Mouse (Mus musculus) hindbrain, embryonic 11.5 days (tissue): ENCODE data around the gene Mapkap1. TPM values are rescaled to one million over a fixed set of nuclear protein-coding genes. Genes with fewer than 3 reads are reported as not detected.

Source experiments
- ATAC-seq: fragments of 200-750 bp; cut with Nextera tagmentation; 2 replicates; pipeline ENCODE4 v1.8.0; 2017; ENCODE audit warnings: mild to moderate bottlenecking, moderate TSS enrichment, moderate library complexity; ENCODE audit not compliant: low FRiP score
- DNase-seq: peaks from one replicate; pipeline ENCODE4 v3.0.0-alpha.2; 2015; ENCODE audit warnings: low spot score
- H3K27ac ChIP-seq: fragments of 300-500 bp; sonication (generic); 2 replicates; pipeline ENCODE4 v1.5.1; 2014; ENCODE audit warnings: mild to moderate bottlenecking, low read depth, low read length
- H3K27me3 ChIP-seq: fragments of 300-500 bp; sonication (generic); 2 replicates; pipeline ENCODE4 v1.6.1; 2014; ENCODE audit warnings: mild to moderate bottlenecking, low read length, moderate library complexity, mixed read lengths; ENCODE audit not compliant: control insufficient read depth, insufficient read depth
- H3K36me3 ChIP-seq: fragments of 300-500 bp; sonication (generic); 2 replicates; pipeline ENCODE4 v1.6.1; 2014; ENCODE audit warnings: mild to moderate bottlenecking, low read length, moderate library complexity, mixed read lengths; ENCODE audit not compliant: control insufficient read depth, insufficient read depth
- H3K4me1 ChIP-seq: fragments of 300-500 bp; sonication (generic); replicated peaks from 2 replicates; pipeline ENCODE4 v1.6.1; 2014; ENCODE audit warnings: low read length, mixed read lengths; ENCODE audit not compliant: control insufficient read depth, insufficient read depth
- H3K4me2 ChIP-seq: fragments of 300-500 bp; sonication (generic); replicated peaks from 2 replicates; pipeline ENCODE4 v1.6.1; 2014; ENCODE audit warnings: mild to moderate bottlenecking, low read depth, low read length
- H3K4me3 ChIP-seq: fragments of 300-500 bp; sonication (generic); 2 replicates; pipeline ENCODE4 v1.5.1; 2014; ENCODE audit warnings: low read depth, low read length
- H3K9ac ChIP-seq: fragments of 300-500 bp; sonication (generic); 2 replicates; pipeline ENCODE4 v1.6.1; 2014; ENCODE audit warnings: low read depth, low read length
- H3K9me3 ChIP-seq: fragments of 300-500 bp; sonication (generic); 2 replicates; pipeline ENCODE4 v1.6.1; 2016; ENCODE audit warnings: low read length; ENCODE audit not compliant: control insufficient read depth
- WGBS: fragments of 180-500 bp; shearing (Covaris S2); extraction: QIAGEN DNeasy Blood & Tissue Kit; methylation state at CpG from one replicate; pipeline ENCODE4 v1.1.7; 2014; 5-methylcytosine and 5-hydroxymethylcytosine counted together
- polyA plus RNA-seq: library from polyadenylated mRNA; unstranded; fragments of >200 nt; fragmentation: Nextera tagmentation; extraction: Ambion mirVana; gene quantifications from 2 replicates; pipeline ENCODE4 v1.2.1, GENCODE M21; 2014

Mapkap1 gene
- polyA plus RNA-seq, 1 experiment from 2014 or later, result 101 TPM

- no peaks in the 10 kb centered on the region for H3K9me3 ChIP-seq
- ATAC-seq (no peak), DNase-seq (no peak)
- peaks cover 15% of the 10 kb centered on the region for H3K4me1 ChIP-seq
- H3K36me3 ChIP-seq, result no peaks in the 10 kb centered on the region
- no peaks in the 10 kb centered on the region for H3K27me3 ChIP-seq
- no peak overlapping the region for H3K27ac ChIP-seq
- no peak overlapping the region for H3K4me3 ChIP-seq
- H3K4me2 ChIP-seq, result no peak overlapping the region
- H3K9ac ChIP-seq, result no peak overlapping the region
- WGBS, result 64% methylated on average over 5 of the region's 5 CpGs
These were observed 193.2 kb downstream of the Mapkap1 start for GRCm38 (mm10) chr2:34599606-34600255.

- H3K27ac ChIP-seq, result peak overlapping the region; percentile 64
- no peak for ATAC-seq
- no peaks in the 10 kb centered on the region for H3K9me3 ChIP-seq
- WGBS, result 14% methylated on average over 7 of the region's 7 CpGs
- no peaks in the 10 kb centered on the region for H3K27me3 ChIP-seq
- H3K36me3 ChIP-seq, result no peaks in the 10 kb centered on the region
- no peak overlapping the region for H3K4me2 ChIP-seq
- no peak for DNase-seq
- H3K9ac ChIP-seq, result no peak overlapping the region
- H3K4me3 ChIP-seq, result no peak overlapping the region
- peaks cover 15% of the 10 kb centered on the region for H3K4me1 ChIP-seq
These were observed 194.2 kb downstream of the Mapkap1 start for GRCm38 (mm10) chr2:34600734-34601133.

GRCm38 (mm10) chr2:34602111-34602541 is 195.6 kb downstream of the Mapkap1 start:
- DNase-seq (peak; percentile 55), ATAC-seq (peak; percentile 79)
- Histone ChIP-seq H3K4me2 (no peak overlapping the region), H3K4me3 (no peak overlapping the region), H3K36me3 (no peaks in the 10 kb centered on the region), H3K4me1 (peaks cover 15% of the 10 kb centered on the region), H3K9ac (no peak overlapping the region), H3K27me3 (no peaks in the 10 kb centered on the region), H3K27ac (peak overlapping the region; percentile 64), H3K9me3 (no peaks in the 10 kb centered on the region)
- WGBS, result 12% methylated on average over 8 of the region's 8 CpGs

- Histone ChIP-seq H3K27me3 (no peaks in the 10 kb centered on the region), H3K9me3 (no peaks in the 10 kb centered on the region), H3K4me1 (peaks cover 15% of the 10 kb centered on the region), H3K36me3 (no peaks in the 10 kb centered on the region), H3K27ac (peak overlapping the region; percentile 80), H3K9ac (no peak overlapping the region), H3K4me2 (no peak overlapping the region), H3K4me3 (no peak overlapping the region)
- ATAC-seq (no peak), DNase-seq (no peak)
- WGBS, result 51% methylated on average over 3 of the region's 3 CpGs
These were observed 196.3 kb downstream of the Mapkap1 start for GRCm38 (mm10) chr2:34602896-34603295.

- ATAC-seq, result 0 out of 2 replicates have a peak, but pooled peaks have one; percentile 70
- H3K9ac ChIP-seq, result no peak overlapping the region
- H3K4me3 ChIP-seq, result no peak overlapping the region
- peak overlapping the region; percentile 56 for H3K27ac ChIP-seq
- peaks cover 15% of the 10 kb centered on the region for H3K4me1 ChIP-seq
- H3K27me3 ChIP-seq, result no peaks in the 10 kb centered on the region
- H3K36me3 ChIP-seq, result no peaks in the 10 kb centered on the region
- H3K9me3 ChIP-seq, result no peaks in the 10 kb centered on the region
- peak; percentile 53 for DNase-seq
- H3K4me2 ChIP-seq, result no peak overlapping the region
- WGBS, result 33% methylated on average over 14 of the region's 14 CpGs
These were observed 197.2 kb downstream of the Mapkap1 start for GRCm38 (mm10) chr2:34603653-34604214.

GRCm38 (mm10) chr2:34605040-34605439 is 198.5 kb downstream of the Mapkap1 start:
- WGBS, result 61% methylated on average over 3 of the region's 3 CpGs
- Histone ChIP-seq H3K36me3 (no peaks in the 10 kb centered on the region), H3K4me3 (no peak overlapping the region), H3K4me1 (peaks cover 15% of the 10 kb centered on the region), H3K27ac (no peak overlapping the region), H3K9ac (no peak overlapping the region), H3K27me3 (no peaks in the 10 kb centered on the region), H3K9me3 (no peaks in the 10 kb centered on the region), H3K4me2 (no peak overlapping the region)
- ATAC-seq (no peak), DNase-seq (no peak)

- Histone ChIP-seq H3K27ac (no peak overlapping the region), H3K27me3 (no peaks in the 10 kb centered on the region), H3K36me3 (no peaks in the 10 kb centered on the region), H3K4me1 (peaks cover 4% of the 10 kb centered on the region), H3K4me2 (no peak overlapping the region), H3K9ac (no peak overlapping the region), H3K4me3 (no peak overlapping the region), H3K9me3 (no peaks in the 10 kb centered on the region)
- ATAC-seq, result no peak
- WGBS, result 37% methylated on average over 3 of the region's 3 CpGs
- DNase-seq, result no peak
These were observed 202.3 kb downstream of the Mapkap1 start for GRCm38 (mm10) chr2:34608917-34609316.

- Histone ChIP-seq H3K9me3 (no peaks in the 10 kb centered on the region), H3K9ac (no peak overlapping the region), H3K36me3 (no peaks in the 10 kb centered on the region), H3K27me3 (no peaks in the 10 kb centered on the region), H3K4me2 (no peak overlapping the region), H3K4me1 (no peaks in the 10 kb centered on the region), H3K27ac (no peak overlapping the region), H3K4me3 (no peak overlapping the region)
- DNase-seq, result no peak
- WGBS, result 88% methylated on average over 4 of the region's 4 CpGs
- ATAC-seq, result no peak
These were observed 202.9 kb downstream of the Mapkap1 start for GRCm38 (mm10) chr2:34609516-34609915.

- no peak overlapping the region for H3K4me2 ChIP-seq
- WGBS, result 82% methylated on average over 10 of the region's 10 CpGs
- H3K9ac ChIP-seq, result no peak overlapping the region
- H3K4me1 ChIP-seq, result no peaks in the 10 kb centered on the region
- ATAC-seq (no peak), DNase-seq (no peak)
- H3K27me3 ChIP-seq, result no peaks in the 10 kb centered on the region
- H3K27ac ChIP-seq, result no peak overlapping the region
- no peaks in the 10 kb centered on the region for H3K9me3 ChIP-seq
- no peaks in the 10 kb centered on the region for H3K36me3 ChIP-seq
- no peak overlapping the region for H3K4me3 ChIP-seq
These were observed 214.3 kb downstream of the Mapkap1 start for GRCm38 (mm10) chr2:34620778-34621415.
